Mouse (Mus musculus) layer of hippocampus, adult 18-20 months (tissue): ENCODE measurements around the gene Akap1. TPM values are rescaled to one million over a fixed set of nuclear protein-coding genes. Genes with fewer than 3 reads are reported as not detected.
"Not testable (repeated sequence)": the region's sequence is repeated elsewhere in the genome, so short reads cannot be mapped to it uniquely, and the experiment has no call there.

ENCODE experiments used
- DNase-seq, 2 experiments: peaks; one replicate each; pipeline ENCODE4 v3.0.0; 2022; ENCODE audit warnings: low spot score in 2 of 2
- long read RNA-seq: library from polyadenylated mRNA; stranded (forward); transcript quantifications from one replicate; pipeline ENCODE4 v2.0.0, GENCODE M21; 2021
- total RNA-seq, 2 experiments: library from RNA; stranded (reverse); gene quantifications; 2 replicates each; pipeline ENCODE4 v1.2.3; 2021

Akap1 gene
- total RNA-seq = 10 to 100 TPM; 40.9 to 42.9 TPM
- long read RNA-seq, transcript Akap1-201 (11 exons, 3,758 nt) = major isoform, 54 of 67 reads
- long read RNA-seq, partial matches to known transcripts = 9 of 67 reads
- long read RNA-seq, other reads (novel, unspliced or antisense) = 4 of 67 reads

DNA sequence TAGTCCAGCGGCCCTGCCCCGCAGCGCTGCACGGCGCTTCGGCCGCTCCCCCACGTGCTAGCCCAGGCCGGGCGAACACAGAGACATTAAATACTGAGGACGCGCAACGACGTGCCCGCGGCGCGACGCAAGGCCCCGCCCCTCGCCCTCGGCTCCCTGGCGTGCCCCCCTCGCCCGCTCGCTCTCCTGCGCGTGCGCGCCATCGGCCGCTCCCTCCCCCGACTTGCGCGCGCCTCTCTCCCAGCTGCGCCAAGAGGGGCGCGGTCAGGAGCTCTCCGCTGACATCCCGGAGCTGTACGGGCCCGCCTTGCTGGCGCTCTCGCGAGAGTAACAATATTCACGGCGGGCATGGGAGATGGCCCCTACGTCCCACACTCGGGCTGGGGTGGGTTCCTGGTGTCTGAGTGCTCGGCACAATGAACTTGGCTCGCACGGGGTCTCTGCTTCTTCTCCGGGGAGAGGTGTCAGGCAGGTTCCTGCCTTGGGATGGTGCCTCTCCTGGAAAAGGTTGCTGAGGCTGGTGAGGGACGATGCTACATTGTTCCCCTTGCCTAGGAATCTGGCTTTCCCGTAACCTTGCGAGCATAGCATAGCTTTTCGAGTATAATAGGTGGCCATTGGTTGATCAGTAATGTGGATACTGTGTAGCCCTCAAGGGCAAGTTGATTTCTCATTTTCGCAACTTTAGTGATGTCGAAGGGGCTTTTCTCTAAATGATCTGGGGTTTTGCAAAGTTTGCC is at the start of gene Akap1:
TSS of gene Akap1 (minus strand) at position 129 of the 740 bp plus-strand sequence.
- peak; percentile 97 for DNase-seq

DNA sequence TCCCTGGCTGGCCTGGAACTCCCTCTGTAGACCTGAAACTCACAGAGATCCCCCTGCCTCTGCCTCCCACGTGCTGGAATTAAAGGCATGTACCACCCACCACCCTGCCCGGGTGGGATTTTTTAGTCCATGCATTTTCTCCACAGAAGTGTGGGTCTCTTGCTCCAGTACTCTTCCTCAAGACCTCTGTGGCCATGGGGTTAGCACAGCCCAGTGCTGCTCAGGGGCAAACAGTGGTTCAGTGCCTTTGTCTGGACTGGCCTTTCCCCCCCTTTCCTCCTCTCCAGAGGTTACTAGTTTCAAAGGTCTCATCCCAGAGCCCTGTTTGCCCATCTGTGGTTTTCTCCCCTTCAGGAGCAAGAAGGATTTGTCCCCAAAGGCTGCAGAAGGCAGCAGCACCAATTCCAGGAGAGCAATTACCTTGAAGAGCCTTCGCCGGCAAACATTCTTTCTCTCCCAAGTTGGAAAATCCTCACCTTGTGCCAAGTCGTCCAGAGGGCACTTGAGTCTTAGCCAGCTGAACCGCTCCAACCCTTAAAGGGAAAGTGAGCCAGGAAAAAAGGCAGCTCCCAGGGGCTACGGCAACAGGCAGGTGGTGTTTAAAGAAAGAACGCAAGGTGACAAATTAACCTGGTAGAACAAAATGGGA is 45.1 kb upstream of the Akap1 start:
- DNase-seq = no peak

DNA sequence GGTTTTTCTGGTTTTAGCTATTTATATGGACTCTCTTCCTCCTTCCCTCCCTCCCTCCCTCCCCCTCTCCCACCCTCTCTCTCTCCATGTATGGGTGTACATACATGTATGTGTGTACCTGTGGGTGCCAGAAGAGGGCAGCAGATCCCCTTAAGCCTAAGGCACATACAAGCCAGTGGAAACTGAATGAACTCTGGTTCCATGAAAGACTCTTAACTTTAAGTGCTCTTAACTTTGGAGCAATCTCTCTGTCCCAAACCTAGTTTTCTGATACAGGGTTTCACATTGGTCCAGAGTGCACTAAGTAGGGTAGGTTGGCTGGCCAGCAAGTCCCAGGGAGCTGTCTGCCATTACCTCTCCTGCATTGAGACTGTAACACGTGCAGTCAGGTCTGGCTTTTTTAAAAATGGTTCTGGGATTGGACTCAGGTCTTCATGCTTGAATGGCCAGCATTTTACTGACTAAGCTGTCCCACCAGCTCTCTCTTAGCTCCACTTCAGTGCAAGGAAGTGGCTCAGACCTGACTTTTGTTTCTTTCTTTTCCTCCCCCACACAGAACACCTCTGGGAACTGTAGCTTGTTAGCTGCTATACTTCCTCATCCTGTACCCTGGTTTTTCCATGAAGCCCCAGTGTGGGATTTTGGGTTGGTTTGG is 44.3 kb upstream of the Akap1 start:
- DNase-seq = peak in 1 of 2 experiments; percentile 63

DNA sequence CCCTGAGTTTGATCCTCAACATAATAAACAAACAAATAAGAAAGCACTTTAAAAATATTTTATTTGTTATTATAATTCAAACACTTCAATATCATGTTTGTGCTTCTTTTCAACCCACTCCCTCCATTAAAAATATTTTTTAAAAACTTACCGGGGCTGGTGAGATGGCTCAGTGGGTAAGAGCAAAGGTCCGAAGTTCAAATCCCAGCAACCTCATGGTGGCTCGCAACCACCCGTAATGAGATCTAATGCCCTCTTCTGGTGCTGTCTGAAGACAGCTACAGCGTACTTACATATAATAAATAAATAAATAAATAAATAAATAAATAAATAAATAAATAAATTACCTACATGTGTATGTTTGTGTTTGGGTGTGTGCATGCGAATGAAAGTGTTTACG is 43.5 kb upstream of the Akap1 start:
- no peak for DNase-seq

DNA sequence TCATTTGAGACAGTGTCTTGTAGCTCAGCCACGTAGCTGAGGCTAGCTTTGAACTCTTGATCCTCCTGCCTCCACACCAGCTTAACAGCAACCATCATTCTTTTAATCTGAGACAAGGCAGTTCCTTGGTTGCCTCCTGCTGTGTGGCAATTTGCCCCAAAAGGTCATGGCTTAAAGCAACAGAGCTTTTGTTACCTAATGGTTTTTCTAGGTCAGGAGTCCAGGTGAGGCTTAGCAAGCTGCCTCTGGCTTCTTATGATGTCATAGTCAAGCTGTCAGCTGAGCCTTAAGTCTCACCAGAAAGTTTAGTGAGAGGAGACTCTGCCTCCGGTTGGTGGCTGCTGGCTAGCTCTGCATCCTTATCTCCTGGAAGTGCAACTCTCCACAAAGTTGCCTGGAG is 41.2 kb upstream of the Akap1 start:
- DNase-seq = no peak

DNA sequence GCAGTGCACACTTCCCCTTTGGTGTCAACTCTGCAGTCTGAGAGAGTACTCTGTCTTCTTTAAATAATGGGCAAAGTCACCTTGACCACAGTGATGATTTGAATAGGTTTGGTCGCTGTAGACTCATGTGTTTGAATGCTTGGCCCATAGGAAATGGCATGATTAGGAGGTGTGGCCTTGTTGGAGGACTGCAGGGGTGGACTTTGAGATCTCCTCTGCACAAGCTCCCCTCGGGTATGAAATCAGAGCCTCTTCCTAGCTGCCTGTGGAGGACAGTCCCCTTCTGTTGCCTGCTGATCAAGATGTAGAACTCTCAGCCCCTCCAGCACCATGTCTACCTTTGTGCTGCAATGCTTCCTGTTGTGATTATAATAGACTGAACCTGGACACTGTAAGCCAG is 39.7 kb upstream of the Akap1 start:
- DNase-seq = no peak

DNA sequence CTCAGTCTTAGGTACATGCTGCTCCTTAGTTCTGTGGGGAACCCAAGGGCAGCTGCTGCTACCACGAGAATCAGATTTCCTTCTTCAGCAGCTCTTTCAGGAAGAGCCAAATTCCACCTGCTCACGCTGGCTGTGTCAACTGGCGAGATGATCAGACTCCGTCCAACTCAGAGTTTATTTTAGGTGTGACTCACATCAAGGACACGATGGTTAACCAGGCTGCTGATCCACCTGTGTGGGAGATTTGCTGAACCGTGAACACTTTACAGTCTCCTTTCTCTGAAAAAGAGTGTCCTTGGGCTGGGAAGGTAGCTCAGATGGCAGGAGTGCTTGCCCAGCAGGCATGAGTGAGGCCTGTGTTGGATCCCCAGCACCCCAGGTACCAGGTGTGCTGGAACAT is 38.4 kb upstream of the Akap1 start:
- no peak for DNase-seq

DNA sequence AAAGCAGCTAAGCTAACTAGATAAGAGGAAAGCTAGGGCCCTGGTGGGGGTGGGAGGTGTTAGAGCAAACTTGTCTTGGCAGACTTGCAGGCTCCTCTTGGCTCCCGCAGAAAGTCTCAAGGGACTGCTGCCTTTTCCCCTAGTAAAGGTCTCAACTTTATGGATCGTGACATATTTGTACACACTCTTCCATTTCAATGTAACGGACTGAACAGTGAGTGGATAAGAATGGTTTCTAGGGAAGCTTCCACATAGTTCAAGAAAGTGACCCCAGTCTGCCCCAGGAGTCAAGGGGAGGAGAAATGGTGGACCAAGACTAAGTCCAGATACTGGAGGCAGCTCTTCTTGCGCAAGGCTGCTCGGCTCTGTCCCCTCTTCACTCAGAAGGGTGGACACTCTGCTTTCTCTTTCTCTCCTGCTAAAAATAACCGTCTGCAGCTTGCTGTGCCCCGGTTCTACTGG is 37.0 kb upstream of the Akap1 start:
- no peak for DNase-seq

DNA sequence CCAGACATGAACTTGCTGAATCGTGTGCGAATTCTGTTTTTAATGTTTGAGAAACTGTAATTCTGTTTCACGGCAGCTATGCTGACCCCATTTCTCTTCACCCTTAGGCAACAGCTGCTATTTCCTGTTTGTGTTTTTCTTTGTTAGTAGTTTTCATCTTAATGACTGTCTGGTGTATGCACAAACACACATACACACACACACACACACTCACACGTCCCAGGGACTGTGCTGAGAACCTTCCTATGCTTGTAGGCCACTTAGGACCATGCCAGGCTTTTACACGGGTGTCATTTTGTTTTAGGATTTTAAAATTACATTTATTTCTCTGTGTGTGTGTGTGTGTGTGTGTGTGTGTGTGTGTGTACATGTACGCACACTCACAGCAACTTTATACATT is 35.2 kb upstream of the Akap1 start:
- DNase-seq = no peak

DNA sequence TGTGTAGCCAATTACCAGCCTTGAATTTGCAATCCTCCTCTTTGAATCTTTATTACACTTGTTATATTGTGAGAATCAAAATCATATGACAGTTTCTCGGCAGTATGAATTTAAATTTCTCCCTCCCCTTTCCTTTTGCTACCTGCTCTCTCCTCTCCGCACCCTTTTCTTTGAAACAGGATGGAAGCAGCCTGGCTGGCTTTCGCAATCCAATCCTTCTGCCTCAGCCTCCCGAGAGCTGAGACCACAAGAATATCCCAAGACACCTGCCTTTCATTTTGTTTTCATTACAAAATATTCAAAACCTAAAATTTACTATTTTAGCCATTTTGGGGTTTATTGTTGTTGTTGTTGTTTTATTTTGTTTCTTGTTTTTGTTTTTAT is 34.0 kb upstream of the Akap1 start:
- DNase-seq = no peak

DNA sequence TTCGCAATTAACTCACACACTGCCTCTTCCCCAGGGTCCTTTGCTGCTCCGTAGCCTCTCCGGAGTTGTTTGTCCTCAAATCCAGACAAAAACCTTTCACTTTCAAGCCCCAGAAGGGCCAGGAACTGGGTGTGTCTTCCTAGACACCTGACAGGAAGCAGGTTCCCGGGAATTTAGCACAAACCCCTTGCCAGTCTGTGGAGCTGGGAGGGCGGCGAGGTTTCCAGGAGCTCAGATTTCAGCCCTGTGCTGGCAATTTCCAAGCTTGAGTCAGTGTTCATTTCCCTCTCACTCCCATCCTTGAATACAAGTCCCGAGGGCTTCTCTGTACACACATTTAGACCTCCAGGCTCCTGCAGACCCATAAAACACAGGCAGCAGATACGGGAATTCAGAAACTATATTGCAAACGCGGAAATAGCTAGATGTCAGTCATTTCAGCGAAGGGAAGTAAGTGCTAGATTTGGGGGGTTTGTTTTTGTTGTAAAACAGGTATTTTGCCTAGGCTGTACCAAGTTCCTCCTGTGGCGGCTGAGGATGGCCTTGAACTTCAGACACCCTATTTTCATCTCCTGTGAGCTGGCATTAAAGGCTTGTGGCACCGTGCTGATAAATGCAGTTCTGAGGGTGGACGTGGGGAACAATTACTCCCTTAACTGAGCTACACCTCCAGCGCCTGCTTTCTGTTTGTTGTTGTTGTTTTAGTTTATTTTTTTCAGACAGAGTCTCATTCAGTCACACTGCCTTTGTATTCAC is 33.4 kb upstream of the Akap1 start:
- no peak for DNase-seq

DNA sequence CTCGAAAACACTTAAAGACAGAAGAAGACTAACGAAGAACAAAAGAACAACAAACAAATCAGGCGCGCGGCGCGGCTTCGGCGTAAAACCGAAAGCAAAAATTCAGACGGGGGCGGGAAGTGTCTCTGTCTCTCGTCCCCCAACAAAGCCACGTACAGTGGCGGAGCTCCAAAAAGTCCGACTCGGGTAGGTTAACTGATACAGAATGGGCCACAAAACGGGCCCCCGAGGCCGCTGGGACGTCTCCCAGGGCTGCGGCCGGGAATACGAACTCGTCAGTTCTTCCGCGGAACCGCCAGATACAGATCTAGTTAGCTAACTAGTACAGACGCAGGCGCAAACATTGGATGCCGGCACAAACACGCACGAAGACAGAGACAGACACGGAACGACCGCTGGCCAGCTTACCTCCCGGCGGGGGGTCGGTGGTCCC is 31.4 kb upstream of the Akap1 start:
- DNase-seq = peak; percentile 56 to 61

DNA sequence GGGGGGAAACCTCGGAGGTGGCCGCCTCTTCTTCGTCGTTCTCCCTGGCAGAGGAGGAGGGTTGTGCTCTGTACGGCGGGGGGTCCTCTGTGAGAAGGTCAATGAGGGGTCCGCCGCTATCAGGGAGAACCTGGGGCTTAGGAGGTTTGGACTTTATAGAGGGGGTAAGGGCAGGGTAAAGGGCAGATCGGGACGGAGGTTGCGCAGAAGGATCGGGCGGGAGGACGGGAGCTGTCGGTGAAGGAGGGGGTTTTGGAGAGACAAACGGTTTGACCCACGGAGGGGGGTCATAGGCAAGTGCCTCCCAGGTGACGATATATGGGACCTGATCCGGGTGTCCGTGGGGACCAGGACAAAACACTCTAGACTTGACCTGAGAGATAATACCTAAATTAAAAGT is 30.8 kb upstream of the Akap1 start:
- not testable (repeated sequence) for DNase-seq

DNA sequence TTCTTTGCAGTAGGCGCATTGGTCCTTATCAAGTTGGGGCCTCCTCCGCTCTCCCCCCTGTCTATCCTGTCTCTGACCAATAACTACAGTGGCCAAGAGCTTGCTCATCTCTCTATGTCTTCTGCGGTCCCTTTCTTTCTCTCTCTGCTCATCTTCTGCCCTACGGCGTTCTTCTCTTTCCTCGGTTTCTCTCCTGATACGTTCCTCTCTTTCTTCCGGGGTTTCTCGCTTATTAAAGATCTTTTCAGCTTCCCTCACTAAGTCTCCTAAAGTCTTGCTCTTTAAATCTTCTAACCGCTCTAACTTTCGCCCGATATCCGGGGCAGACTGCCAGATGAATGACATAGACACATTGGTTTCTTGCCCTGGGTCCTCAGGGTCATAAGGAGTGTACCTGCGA is 29.9 kb upstream of the Akap1 start:
- peak in 1 of 2 experiments; percentile 11 for DNase-seq

DNA sequence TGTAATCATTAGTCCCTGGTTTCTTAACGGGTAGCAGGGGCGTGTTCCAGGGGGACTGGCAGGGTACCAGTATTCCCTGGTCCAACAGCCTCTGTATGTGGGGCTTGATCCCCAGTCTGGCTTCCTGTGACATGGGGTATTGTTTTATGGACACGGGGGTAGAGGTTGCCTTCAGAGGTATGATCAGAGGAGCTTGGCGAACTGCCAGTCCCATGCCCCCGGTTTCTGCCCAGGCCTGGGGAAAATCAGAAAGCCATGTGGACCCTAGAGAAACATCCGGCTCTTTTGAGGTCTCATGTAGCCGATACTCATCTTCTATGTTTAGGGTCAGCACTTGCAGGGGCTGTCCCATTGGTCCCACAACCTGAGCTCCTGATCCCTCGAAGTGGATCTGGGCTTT is 29.1 kb upstream of the Akap1 start:
- not testable (repeated sequence) for DNase-seq

DNA sequence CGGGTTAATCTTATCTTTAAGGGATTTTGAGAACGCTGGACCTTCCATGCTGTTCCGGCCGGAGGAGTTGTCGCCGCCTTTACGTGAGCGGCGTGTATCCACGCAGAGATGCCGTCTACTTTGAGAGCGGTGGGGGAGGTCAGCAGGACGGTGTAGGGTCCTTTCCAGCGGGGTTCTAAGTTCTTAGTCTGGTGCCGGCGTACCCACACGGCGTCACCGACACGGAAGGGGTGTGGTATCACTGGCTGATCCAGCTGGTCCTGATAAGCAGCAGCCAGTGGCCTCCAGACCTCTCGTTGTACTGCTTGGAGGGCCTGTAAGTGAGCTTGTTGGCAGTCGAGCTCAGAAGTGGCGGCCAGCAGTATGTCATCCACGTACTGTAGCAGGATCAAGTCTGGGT is 28.4 kb upstream of the Akap1 start:
- peak in 1 of 2 experiments; percentile 16 for DNase-seq

DNA sequence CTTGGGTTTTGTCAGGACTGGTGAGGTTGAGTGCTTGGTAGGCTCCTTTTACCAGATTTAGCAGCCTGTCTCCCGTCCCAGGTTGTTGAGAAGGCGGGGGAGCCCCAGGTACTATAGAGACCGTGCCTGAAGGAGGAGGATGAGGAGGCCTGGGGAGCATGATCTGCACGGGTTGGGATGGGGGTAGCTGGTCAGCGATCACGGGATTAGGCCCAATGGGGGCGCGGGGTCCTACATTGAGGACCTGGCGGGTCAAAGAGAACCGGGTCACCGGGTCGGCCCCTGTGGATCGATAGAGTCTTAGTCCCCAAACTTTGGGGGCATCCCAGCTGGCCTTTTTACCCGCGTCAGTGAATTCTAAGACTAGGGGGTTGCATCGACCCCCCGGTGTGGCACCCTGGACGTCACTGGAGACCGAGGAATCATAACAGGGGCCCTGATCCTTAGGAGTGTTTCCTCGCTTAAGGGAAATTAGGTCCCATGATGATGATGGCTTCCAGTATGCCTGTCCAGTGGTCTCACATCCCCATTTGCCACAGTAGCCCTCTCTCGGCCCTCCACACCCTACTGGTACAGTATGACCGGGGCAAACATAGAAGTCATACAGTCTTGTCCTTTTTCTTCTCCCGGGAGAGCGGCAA is 27.7 kb upstream of the Akap1 start:
- peak; percentile 43 to 52 for DNase-seq

DNA sequence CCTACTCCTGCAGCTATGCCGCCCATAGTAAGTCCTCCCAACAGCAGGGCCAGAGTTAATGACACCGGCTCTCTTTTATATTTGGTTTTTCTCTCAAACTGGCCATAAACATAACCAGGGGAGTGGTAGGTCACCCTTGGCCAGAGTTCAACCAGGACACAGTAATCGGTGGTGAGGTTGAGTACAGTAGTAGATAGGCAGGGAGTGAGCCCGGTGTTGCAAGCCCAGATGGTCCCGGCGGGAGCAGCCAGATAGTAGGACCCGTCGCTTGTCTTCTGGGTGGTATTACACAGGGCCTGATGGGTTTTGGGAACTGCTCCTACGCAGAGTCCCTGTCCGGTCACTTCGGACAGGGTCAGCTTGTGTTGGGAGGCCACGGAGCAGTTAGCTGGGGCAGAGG is 27.1 kb upstream of the Akap1 start:
- peak in 1 of 2 experiments; percentile 44 for DNase-seq

DNA sequence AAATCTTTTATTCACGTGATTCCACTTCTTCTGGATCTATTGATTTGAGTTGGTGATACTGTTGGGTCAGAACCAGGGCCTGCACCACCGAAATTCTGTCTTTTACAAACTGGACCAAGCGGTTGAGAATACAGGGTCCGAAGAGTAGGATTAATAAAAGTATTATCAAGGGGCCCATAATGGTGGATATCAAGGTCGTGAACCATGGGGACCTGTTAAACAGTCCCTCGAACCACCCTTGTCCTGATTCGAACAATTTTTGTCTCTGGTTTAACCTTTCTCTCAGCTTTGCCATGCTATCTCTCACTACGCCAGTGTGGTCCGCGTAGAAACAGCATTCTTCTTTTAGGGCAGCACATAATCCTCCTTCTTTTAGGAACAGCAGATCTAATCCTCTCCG is 26.5 kb upstream of the Akap1 start:
- peak in 1 of 2 experiments; percentile 7 for DNase-seq

DNA sequence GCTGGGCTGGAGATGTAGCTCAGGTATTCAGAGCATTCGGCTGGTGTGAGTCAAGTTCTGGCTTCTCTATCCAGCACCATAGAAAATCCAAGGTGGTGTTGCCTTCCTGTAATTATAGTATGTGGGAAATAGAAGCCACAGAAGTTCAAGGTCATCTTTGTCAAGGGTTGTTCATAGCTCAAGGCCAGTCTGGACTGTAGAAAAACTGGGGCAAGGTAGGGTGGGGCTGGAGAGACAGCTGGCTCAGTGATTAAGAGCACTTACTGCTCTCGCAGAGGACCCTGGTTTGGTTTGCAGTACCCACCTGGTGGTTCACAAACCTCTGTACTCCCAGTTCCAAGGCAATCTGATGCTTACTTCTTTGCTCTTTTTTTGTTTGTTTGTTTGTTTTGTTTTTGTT is 24.6 kb upstream of the Akap1 start:
- DNase-seq = no peak
